Mouse (Mus musculus): ENCODE measurements around the gene Bdkrb2. TPM values are rescaled to one million over a fixed set of nuclear protein-coding genes. Genes with fewer than 3 reads are reported as not detected.

The Bdkrb2 gene
- polyA plus RNA-seq, 1 experiment: not detected

DNA sequence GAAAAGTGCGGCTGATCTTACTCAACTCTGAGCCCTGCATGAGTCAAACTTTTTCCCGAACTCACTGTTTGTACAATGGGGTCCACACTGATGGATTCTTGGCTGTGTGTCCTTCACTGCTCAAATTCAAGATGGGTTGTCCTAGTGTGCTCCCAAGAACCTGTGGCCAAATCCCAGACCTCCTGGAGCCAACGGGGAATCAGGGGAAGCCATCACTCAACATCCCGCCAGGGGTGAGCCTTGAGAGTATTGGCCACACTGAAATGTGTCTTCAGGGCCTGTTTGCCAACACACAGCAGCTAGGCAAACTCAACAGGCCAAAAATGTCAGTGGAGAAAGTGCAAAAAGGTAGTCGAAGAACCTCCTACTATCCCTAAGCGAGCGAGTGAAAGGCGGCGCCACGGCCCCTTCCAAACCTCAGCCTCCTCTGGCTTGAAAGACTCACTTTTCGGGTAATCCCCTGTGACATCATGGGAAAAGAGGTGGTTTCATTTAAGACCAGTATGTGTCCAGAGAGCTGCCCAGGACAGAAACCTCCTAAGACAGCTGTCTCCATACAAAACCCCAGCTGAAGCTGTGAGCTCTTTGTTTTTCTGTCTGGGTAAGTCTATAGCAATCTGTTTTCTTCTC lies 39.7 kb downstream of the Bdkrb2 start, which contains the start of gene Bdkrb1:
Bdkrb1 (plus strand) TSS at position 505 of the 630 bp plus-strand sequence.
- TF ChIP-seq POLR2A (IDR thresholded peaks at IDR 0.05; ENCODE audit: borderline replicate concordance, low read depth, low read length) (no peak), CTCF (IDR thresholded peaks at IDR 0.05; ENCODE audit: low read depth, low read length) (no peak)
- Histone ChIP-seq H3K4me3 (ENCODE audit: insufficient read depth, low read length) (no peak within 1 kb of the TSS), H3K4me1 (ENCODE audit: control insufficient read depth, insufficient read depth, low read length) (no peaks in the 10 kb centered on the region), H3K27ac (ENCODE audit: insufficient read depth, low read depth, low read length) (no peak within 1 kb of the TSS)

DNA sequence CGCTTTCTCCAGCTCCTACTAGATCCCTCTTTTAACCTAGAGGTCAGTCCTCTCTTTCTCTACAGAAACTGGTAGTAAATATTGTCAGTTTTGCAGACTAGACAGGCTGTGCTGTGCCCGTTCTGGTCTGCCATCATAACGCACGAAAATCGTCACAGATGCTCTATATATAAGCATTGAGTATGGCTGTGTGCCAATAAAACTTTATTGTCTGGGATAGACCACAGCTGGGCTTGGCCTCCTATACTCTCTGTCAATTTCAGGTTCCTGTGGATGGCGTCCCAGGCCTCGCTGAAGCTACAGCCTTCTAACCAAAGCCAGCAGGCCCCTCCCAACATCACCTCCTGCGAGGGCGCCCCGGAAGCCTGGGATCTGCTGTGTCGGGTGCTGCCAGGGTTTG lies 40.9 kb downstream of the Bdkrb2 start:
- no peak for TF ChIP-seq CTCF (IDR thresholded peaks at IDR 0.05; ENCODE audit: low read depth, low read length)
- TF ChIP-seq POLR2A (IDR thresholded peaks at IDR 0.05; ENCODE audit: borderline replicate concordance, low read depth, low read length): no peak
- H3K4me1 ChIP-seq (ENCODE audit: control insufficient read depth, insufficient read depth, low read length): no peaks in the 10 kb centered on the region

DNA sequence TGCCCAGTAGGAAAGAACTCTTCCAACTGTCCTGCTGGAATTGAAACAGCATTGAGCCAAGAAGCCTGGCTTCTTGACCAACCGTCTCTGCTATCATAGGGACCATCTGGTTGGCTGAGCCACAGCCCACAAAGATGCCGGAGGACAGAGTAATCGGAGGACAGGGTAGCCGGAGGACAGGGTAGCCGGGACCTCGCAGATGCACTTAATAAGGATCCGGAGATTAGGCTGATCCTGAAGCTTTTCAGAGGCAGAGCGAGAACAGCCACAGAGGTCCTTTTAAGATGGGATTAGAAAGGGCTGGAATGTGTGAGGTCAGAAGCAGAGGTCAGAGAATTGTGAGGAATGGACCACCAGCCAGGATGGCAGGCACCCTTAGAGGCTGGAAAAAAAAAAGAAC lies 42.2 kb downstream of the Bdkrb2 start:
- Histone ChIP-seq H3K4me3 (ENCODE audit: insufficient read depth, low read length) (no peak overlapping the region), H3K27ac (ENCODE audit: insufficient read depth, low read depth, low read length) (no peak overlapping the region), H3K4me1 (ENCODE audit: control insufficient read depth, insufficient read depth, low read length) (no peaks in the 10 kb centered on the region)
- TF ChIP-seq CTCF (IDR thresholded peaks at IDR 0.05; ENCODE audit: low read depth, low read length): no peak
- no peak for TF ChIP-seq POLR2A (IDR thresholded peaks at IDR 0.05; ENCODE audit: borderline replicate concordance, low read depth, low read length)

More for the DNA sequence above, 40.9 kb downstream of the Bdkrb2 start:
- H3K4me3 ChIP-seq (ENCODE audit: insufficient read depth, low read length): no peak overlapping the region
- H3K27ac ChIP-seq (ENCODE audit: insufficient read depth, low read depth, low read length): no peak overlapping the region

DNA sequence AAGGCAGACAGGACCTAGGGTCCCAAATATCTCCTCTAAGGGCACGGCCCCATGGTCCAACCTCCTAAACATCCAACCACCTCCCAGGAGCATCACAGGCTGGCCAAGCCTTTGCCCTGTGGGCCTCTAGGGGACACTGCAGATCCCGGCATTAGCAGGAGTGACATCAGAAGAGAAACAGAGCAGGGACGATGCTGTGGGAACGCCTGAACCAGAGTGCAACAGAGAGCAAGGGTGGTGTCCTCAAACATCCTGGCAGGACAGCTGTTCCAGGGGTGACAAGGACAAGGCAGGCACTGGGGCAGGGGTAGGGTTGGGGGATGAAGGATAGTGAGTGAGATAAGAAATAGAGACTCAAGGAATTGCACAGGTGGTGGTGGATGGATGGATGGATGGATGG lies 43.9 kb downstream of the Bdkrb2 start:
- H3K4me1 ChIP-seq (ENCODE audit: control insufficient read depth, insufficient read depth, low read length): no peaks in the 10 kb centered on the region
- no peak for TF ChIP-seq POLR2A (IDR thresholded peaks at IDR 0.05; ENCODE audit: borderline replicate concordance, low read depth, low read length)
- H3K4me3 ChIP-seq (ENCODE audit: insufficient read depth, low read length): no peak overlapping the region
- H3K27ac ChIP-seq (ENCODE audit: insufficient read depth, low read depth, low read length): no peak overlapping the region

DNA sequence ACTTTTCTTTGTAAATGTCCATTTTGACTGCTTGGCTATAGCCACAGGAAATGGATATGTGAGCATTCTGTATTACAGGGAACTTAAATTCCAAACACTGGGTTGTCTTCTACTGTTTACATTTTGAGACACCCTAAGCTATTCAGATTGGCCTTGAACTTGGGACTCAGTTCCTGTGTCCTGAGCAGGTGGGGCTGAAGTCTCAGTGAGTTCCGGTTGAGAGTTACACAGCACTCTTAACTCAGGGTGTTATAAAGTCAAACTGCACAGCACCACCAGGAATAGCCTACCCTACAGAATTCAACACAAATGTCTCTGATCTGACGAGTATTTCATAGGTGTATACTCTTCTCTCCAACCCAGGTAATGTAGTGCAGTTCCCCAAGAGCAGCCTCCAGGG lies 48.0 kb downstream of the Bdkrb2 start:
- TF ChIP-seq CTCF (IDR thresholded peaks at IDR 0.05; ENCODE audit: low read depth, low read length) (no peak), POLR2A (IDR thresholded peaks at IDR 0.05; ENCODE audit: borderline replicate concordance, low read depth, low read length) (no peak)
- H3K27ac ChIP-seq (ENCODE audit: insufficient read depth, low read depth, low read length): no peak overlapping the region

DNA sequence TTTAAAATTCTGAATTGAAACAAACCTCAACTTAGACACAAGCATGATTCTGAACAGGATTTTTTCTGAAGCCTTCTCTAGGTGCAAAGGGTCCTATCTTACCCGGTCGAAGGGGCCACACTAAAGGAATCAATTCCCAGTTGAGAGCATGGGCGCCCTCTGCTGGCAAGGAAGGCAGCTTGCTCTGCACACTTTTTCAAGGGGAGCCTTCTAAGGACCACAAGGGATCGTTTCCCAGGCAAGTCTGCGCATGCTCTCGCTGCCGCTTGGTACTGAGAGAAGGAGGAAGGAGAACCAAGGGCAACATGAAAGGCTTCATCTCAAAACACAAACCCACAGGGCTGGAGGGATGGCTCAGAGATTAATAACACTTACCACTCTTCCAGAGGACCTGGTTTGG lies 48.7 kb downstream of the Bdkrb2 start:
- Histone ChIP-seq H3K4me3 (ENCODE audit: insufficient read depth, low read length) (no peak overlapping the region), H3K4me1 (ENCODE audit: control insufficient read depth, insufficient read depth, low read length) (no peaks in the 10 kb centered on the region), H3K27ac (ENCODE audit: insufficient read depth, low read depth, low read length) (no peak overlapping the region)
- no peak for TF ChIP-seq POLR2A (IDR thresholded peaks at IDR 0.05; ENCODE audit: borderline replicate concordance, low read depth, low read length)
- peak; percentile 83 for TF ChIP-seq CTCF (IDR thresholded peaks at IDR 0.05; ENCODE audit: low read depth, low read length)

More for the DNA sequence above, 48.0 kb downstream of the Bdkrb2 start:
- Histone ChIP-seq H3K4me3 (ENCODE audit: insufficient read depth, low read length) (no peak overlapping the region), H3K4me1 (ENCODE audit: control insufficient read depth, insufficient read depth, low read length) (no peaks in the 10 kb centered on the region)

DNA sequence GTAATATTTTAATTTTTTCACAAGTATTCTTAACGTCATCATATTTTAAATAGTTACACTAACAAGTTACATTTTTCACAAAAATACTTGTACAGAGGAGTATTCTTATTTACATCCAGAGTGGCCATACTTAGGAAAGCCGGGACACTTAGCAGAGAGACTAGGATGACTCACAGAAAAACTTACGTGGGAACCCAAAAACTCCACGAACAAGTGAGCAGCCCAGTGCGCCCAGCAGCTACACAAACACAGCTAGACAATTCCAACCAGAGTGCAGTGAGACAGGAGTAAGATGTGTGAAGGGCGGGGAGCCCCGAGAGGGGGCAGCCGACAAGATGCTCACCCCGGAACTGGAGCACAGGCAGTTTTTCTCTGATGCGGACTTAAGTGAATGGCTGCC lies 50.5 kb downstream of the Bdkrb2 start:
- Histone ChIP-seq H3K4me1 (ENCODE audit: control insufficient read depth, insufficient read depth, low read length) (no peaks in the 10 kb centered on the region), H3K4me3 (ENCODE audit: insufficient read depth, low read length) (no peak overlapping the region), H3K27ac (ENCODE audit: insufficient read depth, low read depth, low read length) (no peak overlapping the region)
- TF ChIP-seq POLR2A (IDR thresholded peaks at IDR 0.05; ENCODE audit: borderline replicate concordance, low read depth, low read length) (no peak), CTCF (IDR thresholded peaks at IDR 0.05; ENCODE audit: low read depth, low read length) (no peak)

DNA sequence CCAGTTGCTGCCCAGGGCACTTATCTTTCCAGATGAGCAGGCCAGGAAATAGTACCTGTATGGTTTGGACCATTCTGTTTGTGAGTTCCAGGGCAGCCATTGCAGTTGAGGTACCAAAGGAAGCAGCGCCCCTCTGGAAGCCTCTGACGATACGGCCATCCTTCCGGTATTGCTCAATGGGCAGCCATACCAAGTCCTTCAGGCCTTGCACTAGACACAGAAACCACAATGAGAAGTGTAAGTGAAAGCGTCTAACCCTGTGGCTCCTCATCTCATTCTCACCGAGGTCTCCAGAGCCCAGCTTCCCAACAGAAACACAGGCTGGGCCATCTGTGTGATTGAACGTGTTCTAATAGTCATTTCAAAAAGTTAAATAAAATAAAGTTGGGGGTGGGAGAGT lies 59.0 kb downstream of the Bdkrb2 start:
- Histone ChIP-seq H3K27ac (ENCODE audit: insufficient read depth, low read depth, low read length) (no peak overlapping the region), H3K4me1 (ENCODE audit: control insufficient read depth, insufficient read depth, low read length) (peaks cover 4% of the 10 kb centered on the region; the same call in 1 of the 2 replicates), H3K4me3 (ENCODE audit: insufficient read depth, low read length) (no peak overlapping the region)
- TF ChIP-seq CTCF (IDR thresholded peaks at IDR 0.05; ENCODE audit: low read depth, low read length): no peak

DNA sequence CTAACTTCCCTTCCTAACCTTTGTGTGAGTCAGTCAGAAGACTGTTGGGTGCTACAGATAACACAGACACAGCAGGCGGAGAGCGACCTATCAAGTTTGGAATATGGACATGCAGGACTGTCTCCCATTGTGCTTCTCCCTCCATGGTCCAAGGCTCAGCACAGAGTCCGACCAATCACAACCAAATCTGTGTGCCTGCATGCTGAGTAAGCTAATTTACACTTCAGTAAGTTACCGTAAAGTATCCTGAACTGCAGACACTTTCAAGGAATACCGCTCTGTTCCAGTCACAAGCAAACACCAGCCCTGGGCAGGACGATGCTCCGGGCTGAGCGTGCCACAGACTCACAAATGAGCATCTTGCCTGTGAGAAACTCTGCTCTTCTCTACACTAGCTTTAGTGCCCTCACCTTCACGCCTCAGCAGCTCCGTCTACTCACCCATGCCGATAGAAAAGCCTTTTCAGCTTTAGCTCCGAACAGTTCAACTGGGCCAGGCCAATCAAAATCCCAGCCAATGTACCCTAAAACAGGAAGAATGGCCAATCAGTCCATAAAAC lies 60.0 kb downstream of the Bdkrb2 start:
- no peak for TF ChIP-seq CTCF (IDR thresholded peaks at IDR 0.05; ENCODE audit: low read depth, low read length)
- TF ChIP-seq POLR2A (IDR thresholded peaks at IDR 0.05; ENCODE audit: borderline replicate concordance, low read depth, low read length): no peak
- H3K27ac ChIP-seq (ENCODE audit: insufficient read depth, low read depth, low read length): no peak overlapping the region
- no peak overlapping the region for H3K4me3 ChIP-seq (ENCODE audit: insufficient read depth, low read length)
- H3K4me1 ChIP-seq (ENCODE audit: control insufficient read depth, insufficient read depth, low read length): peaks cover 4% of the 10 kb centered on the region; the same call in 1 of the 2 replicates

DNA sequence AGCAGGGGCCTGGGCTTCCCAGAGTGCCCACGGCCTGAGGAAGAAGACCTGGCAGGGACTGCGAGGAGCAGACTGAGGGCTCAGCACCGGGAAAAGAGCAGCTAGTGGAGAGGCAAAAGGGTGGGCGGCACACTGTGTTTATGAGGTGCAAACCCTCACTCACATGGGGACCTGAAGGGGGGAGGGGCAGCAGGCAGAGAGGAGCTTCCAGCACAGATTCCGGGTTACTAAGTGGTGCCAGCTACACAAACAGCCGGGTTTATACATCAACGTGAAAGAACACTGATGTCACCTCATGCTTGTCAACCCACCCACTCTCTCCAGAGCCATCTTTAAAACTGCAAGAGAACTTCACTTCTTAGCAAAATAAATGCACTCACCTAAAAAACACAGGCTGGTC lies 62.8 kb downstream of the Bdkrb2 start:
- TF ChIP-seq POLR2A (IDR thresholded peaks at IDR 0.05; ENCODE audit: borderline replicate concordance, low read depth, low read length) (no peak), CTCF (IDR thresholded peaks at IDR 0.05; ENCODE audit: low read depth, low read length) (no peak)

More for the DNA sequence above, 62.8 kb downstream of the Bdkrb2 start:
- Histone ChIP-seq H3K4me3 (ENCODE audit: insufficient read depth, low read length) (no peak overlapping the region), H3K4me1 (ENCODE audit: control insufficient read depth, insufficient read depth, low read length) (peaks cover 4% of the 10 kb centered on the region; the same call in 1 of the 2 replicates), H3K27ac (ENCODE audit: insufficient read depth, low read depth, low read length) (no peak overlapping the region)
